Mouse (Mus musculus) embryo, embryonic 11.5 days (tissue): ENCODE data around the gene Gstt2.

Experiments used
- DNase-seq: peaks from one replicate; pipeline ENCODE4 v3.0.0-alpha.2; 2012; ENCODE audit warnings: low read depth, low spot score

Gstt2 gene

DNA sequence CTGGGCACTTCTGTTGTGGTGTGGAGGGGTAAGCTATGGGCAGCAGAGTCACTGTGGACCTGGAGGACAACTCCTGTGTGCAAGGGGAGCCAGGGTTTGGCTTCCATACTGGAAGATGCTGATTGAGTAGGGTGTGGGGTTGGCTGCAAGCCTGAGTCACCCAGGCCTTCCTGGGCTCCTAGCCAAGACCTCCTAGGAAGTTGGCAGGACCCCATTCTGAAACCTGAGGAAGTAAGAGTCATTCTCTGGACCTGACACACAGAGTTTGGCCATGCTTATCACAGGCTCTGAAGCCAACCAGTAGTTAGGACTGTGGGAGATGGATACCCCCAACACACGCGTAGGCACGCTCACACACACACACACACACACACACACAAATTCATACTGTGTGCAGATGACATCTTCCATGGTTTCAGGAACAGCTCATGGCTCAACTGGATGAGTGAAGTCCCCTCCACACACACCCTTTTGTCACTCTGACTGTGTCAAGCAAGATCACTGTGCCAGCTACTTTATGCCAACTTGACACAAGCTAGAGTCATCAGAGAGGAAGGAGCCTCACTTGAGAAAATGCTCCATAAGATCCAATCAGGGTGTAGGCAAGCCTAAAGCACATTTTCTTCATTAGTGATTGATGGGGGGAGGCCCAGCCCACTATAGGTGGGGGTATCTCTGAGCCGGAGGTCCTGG is 9.4 kb downstream of the Gstt2 start:
- no peak for DNase-seq

DNA sequence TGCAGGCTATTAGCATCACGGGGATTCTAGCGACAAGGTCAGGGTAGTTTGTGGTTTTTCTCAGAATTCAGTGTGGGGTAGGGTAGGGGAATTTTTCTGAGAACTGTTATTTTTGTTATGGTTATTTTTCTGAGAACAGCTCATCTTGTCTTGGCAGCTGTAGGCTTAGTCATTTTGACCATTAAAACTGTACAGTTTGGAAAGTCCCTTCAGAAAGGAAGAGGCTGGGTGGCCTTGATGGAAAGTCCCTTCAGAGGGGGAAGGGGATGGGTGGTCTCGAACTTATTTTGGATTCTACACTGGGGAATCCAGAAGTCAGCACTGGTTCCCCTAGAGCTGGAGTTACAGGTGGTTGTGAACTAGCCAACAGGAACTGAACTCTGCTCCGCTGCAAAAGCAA is 12.7 kb downstream of the Gstt2 start:
- DNase-seq, result no peak

DNA sequence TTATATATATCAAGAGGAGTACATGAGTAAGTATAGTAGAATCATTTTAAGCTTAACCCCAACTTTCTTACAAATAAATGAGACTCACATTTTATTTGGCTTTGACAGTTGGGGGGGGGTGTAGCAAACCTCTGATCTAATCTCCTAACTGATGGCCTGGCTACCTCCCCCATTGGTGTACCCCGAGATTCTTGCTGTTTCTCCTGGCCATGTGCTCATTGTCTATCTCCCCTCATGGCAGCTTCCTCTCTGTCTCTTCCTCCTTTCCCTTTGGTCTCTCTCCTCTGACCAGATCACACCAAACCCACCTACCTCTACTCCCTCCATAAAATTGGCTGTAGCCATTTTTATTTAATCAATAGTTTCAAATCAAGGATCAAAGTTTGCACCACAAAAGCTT is 13.4 kb downstream of the Gstt2 start:
- no peak for DNase-seq

DNA sequence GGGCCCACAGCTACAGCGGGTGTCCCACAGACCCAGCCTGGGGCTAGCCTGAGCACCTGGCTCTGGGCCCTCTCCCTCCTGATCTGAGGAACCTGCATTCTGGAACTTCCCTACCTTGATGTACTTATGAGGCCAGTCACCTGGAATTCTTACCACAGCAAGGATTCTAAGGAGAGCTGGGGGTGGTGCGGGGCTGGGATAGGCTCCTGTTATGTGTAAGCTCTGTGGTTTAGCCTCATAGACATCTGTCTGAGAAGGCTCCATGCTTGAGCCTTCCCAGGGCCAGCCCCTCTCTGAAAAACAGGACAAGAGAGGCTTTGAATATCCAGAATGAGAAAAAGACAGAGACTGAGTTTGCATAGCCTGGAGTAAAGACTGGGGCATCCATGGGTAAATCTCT is 14.8 kb downstream of the Gstt2 start, which contains the start of gene Gstt4:
Gstt4 (minus strand) TSS at position 101 of the 400 bp plus-strand sequence.
- no peak for DNase-seq

DNA sequence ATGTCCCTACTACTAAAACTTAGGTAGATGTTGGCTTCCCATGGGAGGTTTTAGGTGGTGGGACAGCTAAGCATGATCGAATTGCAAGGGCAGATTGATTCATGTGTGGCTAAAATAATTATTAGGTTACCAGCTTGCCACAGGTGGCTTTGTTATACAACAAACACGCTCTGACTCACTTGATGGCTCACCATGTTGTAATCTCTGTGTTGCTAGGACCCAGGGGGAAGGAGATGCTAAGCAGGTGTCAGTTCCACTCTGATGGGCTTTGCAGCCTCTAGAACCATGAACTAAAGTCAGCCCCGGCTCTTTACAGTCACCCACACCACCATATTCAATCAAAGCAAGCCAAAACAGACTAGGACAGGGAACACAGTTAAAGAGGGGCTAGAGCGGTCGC is 17.3 kb downstream of the Gstt2 start:
- DNase-seq, result no peak

DNA sequence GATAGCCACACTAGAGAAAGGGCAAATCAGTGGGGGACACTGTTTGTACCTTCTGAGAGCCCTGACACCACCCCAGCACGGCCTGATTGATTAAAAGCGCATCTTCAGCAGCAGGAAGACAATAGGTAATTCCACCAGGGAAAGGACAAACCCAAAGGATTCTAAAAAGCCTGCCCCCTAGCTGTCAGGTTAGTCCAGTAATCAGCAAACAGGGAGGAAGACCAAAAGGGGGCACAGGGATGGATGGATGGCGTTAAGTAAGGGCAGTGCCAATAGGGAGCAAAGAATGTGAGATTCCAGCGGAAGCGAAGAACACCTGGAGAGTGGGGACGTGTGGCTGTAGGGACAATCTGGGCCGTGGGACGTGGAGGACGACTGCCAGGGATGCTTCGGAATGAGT is 18.6 kb downstream of the Gstt2 start:
- no peak for DNase-seq

DNA sequence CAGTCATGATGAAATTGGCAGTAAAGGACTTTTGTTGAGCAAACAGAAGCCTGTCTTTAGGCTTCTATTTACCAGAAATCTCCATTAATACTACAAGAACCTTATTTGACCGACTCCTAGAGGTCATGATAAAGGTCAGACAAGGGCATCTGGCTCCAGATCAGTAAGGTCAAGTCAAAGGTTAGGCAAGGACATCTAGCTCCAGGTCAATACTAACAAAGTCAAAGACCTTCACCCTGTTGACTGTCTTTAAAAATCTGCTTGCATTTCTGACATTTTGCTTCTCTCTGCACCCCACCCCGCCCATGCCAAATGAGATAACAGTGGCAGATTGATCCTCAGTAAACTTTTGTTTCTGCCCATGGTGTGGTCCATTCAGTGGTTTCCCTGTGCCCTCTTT is 33.0 kb downstream of the Gstt2 start:
- no peak for DNase-seq

DNA sequence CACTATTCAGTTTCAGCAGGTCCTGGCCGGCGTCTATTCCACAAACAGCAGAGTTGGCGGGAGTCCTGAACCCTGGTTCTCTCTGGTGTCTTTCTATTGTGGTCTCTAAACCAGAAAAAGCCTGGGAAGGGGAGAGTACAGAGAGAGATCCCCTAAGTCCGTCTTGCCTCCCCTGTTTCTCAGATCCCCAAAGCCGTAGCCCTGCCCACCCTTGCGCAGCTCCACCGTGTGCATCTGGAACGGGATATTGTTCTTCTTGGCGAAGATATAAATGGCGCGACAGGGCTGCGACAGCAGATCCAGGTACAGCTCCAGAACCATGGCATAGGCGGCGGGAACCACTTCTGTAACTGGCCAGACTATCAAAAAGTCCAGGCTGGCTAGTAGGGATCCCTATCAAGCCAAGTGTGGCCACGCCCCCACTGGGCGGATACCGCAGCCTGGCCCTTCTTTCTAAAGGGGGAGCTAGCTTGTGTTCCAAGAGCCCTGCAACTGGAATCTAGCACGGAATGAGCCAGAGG is 39.0 kb downstream of the Gstt2 start, which contains the start of gene Gstt1:
Gstt1 (minus strand) TSS at position 409 of the 521 bp plus-strand sequence.
- DNase-seq, result no peak

DNA sequence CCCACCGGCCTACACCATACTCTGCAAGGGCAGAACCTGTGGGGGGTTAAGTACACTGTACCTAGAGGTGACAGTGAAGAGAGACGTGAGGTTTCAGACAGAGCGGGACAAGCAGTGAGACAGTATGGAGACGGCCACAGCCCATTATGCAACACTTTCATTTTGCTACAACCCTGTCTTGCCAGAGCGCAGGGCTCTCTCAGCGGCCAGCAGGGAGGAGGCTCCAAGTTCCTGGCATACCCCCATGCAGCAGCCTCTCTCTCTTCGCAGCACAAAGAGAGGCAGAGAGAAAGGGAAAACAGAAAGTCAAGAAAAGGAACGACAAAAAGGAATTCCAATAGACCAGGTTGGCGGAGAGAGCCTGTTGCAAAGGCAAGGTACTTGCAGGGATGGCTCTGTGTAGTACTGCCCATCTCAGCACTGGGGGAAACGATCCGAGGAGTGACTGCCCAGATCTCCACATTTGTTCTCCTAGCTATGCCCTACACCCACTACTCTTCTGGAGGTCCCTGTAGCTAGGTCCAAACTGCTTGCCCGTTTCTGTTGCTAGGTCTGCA is 39.5 kb downstream of the Gstt2 start:
- no peak for DNase-seq

DNA sequence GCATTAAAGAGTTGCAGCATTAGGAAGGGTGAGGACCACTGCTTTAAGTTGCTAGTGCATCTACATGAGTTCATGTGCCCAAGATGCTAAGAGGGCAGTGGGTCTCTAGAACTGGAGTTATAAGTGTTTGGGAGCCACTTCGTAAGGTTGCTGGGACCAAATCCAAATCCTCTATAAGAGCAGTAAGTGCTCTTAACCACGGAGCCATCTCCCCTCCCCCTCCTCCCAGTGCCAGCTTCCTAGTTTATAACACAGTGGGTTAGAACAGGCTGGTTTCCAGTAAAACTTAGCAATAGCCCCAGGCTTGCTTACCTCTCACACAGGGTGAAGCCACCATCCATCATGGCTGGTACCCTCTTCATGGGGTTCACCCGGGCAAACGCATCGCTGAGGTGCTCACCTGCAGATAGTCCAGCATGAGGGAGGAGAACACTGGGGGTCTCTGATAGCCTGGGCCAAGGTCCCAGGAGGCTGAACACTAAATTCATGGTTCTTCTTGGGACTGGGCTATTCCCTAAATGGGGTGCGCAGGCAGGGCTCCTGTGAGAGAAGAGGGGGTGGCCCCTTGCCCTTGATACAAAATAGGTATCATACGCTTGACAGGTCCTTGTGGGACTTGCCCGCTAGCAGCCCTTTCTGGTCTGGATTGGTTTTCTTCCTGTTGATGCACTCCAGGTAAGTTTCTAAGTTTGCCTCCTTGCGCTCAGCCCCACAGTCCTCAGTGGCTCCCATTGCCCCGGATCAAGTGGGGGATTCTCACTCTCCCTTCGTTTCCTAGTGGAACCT is 40.3 kb downstream of the Gstt2 start:
- DNase-seq, result no peak

DNA sequence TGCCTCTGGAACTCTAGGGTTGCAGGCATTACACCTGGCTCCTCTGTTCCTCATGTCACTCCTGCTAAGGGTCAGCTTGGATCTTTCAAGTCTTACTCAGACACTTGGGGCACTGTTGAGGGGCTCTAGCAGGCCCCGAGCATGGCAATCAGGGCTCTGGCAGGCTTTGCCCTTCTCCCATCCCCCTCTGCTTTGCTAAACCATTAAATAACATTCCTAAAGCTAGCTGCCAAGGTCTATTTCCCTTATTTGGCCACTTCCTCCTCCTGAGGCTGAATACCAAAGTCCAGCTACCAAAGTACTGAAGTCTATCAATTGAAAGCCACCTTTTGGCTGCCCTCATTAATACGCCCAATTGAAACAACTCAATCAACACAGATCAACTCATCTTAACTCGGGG is 42.3 kb downstream of the Gstt2 start:
- no peak for DNase-seq

DNA sequence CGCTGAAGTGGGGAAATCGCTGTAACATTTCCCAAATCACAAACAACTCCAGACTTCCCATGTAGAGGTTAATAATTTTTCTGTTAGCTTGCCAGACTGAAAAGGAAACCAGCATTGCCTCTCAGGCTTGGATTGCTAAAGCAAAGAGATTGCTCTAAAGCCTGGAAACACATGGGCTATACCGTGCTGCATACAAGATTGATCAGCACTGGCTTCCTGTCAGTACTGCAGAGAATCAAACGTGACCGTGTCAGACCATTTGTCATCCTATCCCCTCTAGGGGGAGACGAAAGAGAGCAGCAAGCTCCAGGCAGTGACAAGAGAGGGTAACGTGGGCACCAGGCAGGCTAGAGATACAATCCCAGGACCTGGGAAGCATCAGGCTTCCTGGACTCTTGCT is 46.5 kb downstream of the Gstt2 start:
- DNase-seq, result no peak

DNA sequence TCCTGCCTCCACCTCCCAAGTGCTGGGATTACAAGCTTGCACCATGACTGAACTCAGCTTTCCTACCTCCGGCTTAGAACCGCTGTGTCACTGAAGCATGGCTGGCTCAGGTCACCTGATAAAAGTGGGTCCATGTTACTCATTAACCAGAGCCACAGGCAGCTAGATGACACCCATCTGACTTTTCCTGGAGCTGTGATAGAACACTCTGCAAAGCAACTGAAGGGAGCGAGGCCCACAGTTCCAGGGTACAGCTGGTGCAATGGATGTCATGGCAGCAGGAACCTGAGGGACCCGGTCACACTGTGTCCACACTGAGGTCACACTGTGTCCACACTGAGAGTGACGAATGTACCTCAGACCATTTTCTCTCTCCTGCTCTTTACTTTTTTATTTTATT is 47.4 kb downstream of the Gstt2 start:
- DNase-seq, result no peak

DNA sequence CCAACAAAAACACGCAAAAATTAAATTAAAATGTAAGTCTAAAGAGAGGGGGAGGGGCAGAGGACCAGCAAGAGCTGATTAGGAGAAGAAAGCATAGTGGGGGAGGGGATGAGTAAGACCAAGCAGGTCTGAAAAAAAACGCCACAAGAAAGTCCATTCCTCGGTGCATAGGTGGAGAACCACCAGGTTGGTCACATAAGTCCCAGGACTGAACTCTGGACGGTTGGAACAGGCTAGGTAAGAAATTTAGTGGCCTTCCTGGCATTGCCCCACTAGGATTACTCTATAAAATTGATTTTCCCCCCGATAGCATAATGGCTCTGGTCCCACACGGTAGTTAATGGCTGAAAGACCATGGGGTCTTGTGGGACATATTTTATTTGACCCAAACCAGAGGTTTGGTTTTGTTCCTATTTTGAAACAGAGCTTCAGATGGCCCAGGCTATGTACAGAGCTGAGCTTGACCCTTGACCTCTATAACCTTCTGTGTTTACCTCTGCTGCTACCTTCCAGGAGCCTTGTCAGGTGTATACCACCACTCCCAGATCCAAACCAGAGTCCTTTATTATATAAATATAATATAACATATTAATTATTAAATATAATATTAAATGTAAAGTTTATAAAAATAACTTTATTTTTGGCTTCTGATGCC is 48.0 kb downstream of the Gstt2 start:
- no peak for DNase-seq

DNA sequence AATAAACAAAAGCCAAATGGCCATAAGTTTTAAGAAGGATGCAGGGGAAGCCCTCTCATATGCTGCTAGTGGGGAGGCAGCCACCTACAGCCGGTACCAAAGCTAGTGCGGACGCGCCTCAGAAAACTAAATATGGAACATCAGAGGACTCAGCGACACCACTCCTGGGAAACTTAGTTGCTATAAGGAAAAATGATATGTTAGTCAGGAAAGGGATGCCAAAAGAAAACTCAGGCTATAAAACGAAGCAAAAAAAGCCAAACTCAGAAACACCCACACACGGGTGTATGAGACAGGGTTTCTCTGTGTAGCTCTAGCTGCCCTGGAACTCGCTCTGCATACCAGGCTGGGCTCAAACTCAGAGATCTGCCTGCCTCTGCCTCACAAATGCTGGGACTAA is 48.9 kb downstream of the Gstt2 start:
- no peak for DNase-seq

DNA sequence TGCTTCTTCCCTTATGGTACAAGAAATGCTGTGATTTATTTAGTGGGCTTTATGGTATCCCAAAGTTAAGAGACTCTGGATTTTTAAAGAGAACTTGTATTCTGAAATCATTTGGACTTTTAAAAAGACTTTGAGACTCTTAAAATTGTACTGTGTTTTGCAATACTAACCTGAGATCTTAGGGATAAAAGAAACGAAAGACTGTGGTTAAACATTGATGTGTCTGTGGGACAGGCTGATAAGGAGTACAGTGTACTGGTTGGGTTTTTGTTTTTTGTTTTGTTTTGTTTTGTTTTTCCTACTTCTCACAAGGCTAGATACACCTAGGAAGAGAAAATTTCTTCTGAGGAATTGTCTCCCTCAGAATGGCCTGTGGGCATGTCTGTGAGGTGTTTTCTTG is 51.8 kb downstream of the Gstt2 start:
- no peak for DNase-seq
